Mouse (Mus musculus) large intestine, adult 2 months (tissue): Measurements from ENCODE around the gene Lyrm4. TPM values are rescaled to one million over a fixed set of nuclear protein-coding genes. Genes with fewer than 3 reads are reported as not detected.
A peak's percentile ranks its signal among the peaks of the same experiment; 100 is the strongest.

Source experiments
- DNase-seq: peaks from one replicate; pipeline ENCODE4 v3.0.0-alpha.2; 2012; ENCODE audit warnings: low read depth, low spot score
- WGBS: fragments of 180-500 bp; shearing (Covaris S2); methylation state at CpG from one replicate; pipeline ENCODE4 v1.1.7; 2018; 5-methylcytosine and 5-hydroxymethylcytosine counted together
- polyA plus RNA-seq: library from polyadenylated mRNA; depleted of rRNA; stranded (reverse); fragments of >200 nt; gene quantifications from 2 replicates; pipeline ENCODE4 v1.2.3, GENCODE M21; 2012

Gene Lyrm4
- polyA plus RNA-seq, 1 experiment: 4.2 TPM

DNA sequence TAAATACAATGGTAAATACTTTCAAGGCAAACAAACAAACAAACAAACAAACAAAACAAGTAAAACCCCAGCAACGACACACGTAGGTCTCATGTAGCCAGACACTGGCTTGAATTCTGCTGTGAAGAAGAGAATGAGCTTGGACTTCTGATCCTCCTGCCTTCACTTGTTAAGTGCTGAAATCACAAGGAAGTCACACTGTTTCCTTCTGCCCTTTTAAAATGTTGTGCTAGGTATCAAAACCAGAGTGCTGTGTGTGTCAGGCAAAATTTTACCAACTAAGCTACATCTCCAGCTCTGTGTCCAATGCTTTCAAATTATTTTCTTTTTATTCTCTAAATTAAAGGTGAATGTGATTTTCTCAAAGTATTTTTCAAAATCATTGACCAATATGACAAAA is 6.0 kb downstream of the Lyrm4 start:
- no peak for DNase-seq
- WGBS: 87% methylated on average over 2 of the region's 2 CpGs

DNA sequence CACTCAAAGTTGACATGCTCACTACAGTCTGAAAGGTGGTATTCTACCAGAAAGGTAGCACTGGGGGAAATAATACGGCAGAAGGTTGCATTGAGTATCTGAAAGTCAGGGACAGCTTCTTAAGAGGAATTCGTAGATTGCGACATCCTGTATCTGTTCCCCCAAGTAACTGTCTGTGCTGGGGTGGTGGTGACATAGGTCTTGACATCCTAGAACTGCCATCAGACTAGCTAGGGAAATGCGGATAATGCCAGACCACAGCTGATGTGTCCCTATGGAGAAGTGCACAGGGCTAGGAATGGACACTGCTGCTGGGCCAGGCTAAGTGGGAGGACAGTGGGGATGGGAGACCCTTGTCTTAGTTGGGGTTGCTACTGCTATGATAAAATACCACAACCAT is 8.8 kb downstream of the Lyrm4 start:
- no peak for DNase-seq
- WGBS: 97% methylated on average over 4 of the region's 4 CpGs

- no peak for DNase-seq
- WGBS: 81% methylated on average over 6 of the region's 6 CpGs
These were observed 11.7 kb downstream of the Lyrm4 start for GRCm38 (mm10) chr13:36105591-36105990.

- DNase-seq: no peak
- 72% methylated on average over 5 of the region's 5 CpGs for WGBS
These were observed 20.5 kb downstream of the Lyrm4 start for GRCm38 (mm10) chr13:36096684-36097383.

DNA sequence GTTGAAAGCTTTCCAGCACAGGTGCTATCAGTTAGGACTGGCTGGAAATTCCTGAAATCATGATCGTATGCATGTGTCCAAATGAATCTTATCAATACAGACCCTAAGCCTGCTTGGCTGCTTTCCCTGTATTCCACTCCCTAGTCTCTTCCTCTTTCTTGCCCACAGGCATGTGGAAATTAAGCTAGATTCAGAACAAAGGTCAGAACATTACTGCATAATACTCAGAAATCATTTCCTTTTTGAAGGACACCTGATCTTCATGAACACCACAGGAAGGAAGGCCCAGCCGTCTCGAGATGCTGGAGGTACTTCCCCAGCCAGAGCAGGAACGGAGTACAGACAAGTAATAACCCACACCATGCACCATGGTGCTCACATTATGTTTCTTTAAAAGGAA is 29.2 kb downstream of the Lyrm4 start:
- no peak for DNase-seq
- WGBS: 32% methylated on average over 4 of the region's 4 CpGs

DNA sequence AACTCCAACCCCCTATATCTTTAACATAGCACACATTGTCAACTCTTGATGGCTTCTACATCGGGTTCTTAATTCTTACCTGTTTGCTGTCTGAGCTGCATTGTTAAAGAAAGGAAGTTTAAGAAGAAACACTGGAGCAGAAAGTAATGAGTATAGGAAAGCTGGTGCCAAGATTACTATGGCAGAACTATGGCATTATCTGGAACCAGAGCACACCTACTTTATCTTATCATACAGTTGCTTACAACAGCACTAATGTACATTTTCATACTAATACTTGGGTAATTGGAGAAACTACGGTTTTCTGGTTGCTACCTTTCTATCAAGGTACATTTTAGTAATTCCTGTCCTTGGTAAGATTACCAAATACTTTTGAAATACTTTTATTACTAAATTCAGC is 29.9 kb downstream of the Lyrm4 start:
- no peak for DNase-seq
- 93% methylated on average over 2 of the region's 2 CpGs for WGBS

- WGBS: 81% methylated on average over 5 of the region's 5 CpGs
- DNase-seq: no peak
These were observed 30.5 kb downstream of the Lyrm4 start for GRCm38 (mm10) chr13:36086608-36087391.

GRCm38 (mm10) chr13:36085971-36086370 is 31.4 kb downstream of the Lyrm4 start:
- 20% methylated on average over 3 of the region's 3 CpGs for WGBS
- DNase-seq: no peak

- DNase-seq: no peak
- 81% methylated on average over 3 of the region's 3 CpGs for WGBS
These were observed 32.6 kb downstream of the Lyrm4 start for GRCm38 (mm10) chr13:36084701-36085100.

DNA sequence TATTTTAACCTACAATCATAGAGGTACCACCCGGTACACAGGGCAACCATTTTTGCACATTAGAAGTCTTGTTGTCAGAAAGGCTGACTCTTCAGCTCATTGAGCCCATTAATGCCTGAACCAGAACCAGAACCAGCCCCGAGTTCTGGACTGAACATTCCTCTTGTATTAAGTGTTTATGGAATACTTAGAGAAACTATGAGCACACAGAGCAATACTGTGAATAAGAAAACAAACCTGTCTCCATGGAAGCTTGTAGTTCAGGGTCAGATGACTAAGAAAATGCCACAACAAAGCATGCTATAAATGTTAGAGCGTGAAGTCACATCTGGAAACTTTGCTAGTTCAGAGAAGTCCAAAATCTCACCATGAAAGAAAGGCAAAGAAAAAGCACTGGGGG is 35.7 kb downstream of the Lyrm4 start:
- WGBS: 84% methylated on average over 3 of the region's 3 CpGs
- no peak for DNase-seq

- WGBS: 77% methylated on average over 3 of the region's 3 CpGs
- DNase-seq: no peak
These were observed 42.8 kb downstream of the Lyrm4 start for GRCm38 (mm10) chr13:36074484-36074883.

GRCm38 (mm10) chr13:36066676-36067075 is 50.6 kb downstream of the Lyrm4 start:
- no peak for DNase-seq
- 51% methylated on average over 2 of the region's 2 CpGs for WGBS

DNA sequence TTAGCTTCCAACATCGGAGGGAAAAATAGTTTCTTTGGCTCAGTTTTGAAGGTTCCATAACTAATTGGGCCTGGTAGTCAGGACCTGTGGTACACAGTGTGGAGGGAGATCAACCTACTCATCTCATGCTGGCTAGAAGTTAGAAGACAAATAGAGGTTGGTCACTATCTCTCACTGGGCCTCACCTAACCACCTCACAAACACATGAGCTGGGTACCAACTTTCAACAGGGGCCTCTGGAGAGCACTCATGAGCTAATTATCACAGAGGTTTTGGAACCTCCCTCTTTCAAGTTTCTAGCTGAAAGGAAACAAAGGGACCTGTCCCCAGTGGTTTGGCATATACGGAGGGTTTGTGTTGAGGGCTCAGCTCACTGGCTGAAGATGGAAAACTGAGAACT is 59.8 kb downstream of the Lyrm4 start:
- no peak for DNase-seq
- 86% methylated on average over 2 of the region's 2 CpGs for WGBS

DNA sequence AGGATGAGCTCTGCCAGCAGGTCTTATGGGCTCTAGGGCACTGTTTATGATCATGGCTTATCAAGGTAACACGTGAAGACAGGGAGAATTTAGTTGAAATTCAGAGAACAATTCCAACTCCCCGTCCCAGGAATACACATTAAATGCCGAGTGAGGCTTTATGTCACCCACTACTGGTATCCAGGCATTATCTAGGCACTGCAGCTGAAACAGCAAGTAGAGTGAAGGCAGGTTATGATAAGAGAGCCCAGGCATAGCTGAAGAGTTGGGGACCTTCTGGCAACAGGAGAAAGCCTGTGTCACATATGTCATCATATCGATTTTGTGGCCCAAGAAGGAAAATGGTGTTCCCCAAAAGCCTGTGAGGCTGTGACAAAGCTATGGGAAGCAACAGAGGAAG is 60.4 kb downstream of the Lyrm4 start:
- WGBS: 86% methylated on average over 4 of the region's 4 CpGs
- no peak for DNase-seq

DNA sequence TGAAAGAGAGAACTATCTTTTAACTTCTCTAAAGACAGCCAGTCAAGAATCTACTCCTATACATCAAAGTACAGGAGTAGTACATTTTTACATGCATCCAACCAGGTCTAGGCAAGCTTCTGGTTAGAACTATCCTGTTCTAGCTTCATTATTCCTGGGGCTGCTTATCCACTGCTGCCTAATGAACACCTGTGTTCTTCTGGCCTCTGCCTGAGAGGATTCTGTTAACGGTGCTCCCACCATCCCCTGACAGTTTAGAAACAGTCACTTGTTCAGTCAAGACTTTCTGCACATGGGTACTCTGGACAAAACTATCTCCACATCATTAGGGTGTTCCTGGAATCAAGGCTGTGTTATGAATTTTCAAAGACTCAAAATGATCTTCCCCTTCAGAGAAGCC is 60.8 kb downstream of the Lyrm4 start:
- DNase-seq: no peak
- WGBS: 89% methylated on average over 1 of the region's 1 CpGs

DNA sequence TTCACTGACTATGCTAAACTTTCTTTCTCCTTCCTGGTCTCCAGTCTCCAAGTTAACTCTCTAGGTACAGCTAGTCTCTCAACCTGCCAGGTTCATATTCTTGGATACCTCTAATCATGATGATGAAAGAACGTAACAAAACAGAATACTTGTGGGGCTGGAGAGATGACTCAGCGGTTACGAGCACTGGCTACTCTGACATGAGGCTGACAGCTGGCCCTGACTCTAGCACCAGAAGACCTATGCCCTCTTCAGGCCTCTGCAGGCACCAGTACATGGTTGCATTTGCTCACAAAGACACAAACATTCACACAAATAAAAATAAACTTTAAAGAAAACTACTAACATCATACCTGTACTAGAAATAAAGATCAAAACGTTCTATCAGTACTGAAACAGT is 81.8 kb downstream of the Lyrm4 start:
- WGBS: 81% methylated on average over 4 of the region's 4 CpGs
- no peak for DNase-seq

DNA sequence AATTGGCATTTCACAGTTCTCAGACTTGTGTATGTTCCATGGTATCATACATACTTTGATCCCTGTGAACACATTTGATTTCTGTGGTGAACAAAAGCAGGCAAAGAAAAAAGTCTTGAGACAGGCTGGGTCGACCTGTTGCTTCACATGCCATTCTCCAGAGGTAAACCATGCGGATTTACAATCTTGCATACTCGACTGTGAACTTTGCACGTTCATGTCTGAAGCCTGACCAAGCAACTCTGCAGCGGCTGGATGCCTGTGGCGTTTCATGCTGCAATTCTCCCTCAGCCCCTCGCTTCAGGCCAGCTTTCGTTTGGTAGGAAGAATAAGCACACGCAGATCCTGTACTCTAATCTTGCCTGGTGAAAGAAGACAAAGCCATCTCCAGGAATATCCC is 85.4 kb downstream of the Lyrm4 start:
- 42% methylated on average over 9 of the region's 9 CpGs for WGBS
- no peak for DNase-seq

- 63% methylated on average over 10 of the region's 10 CpGs for WGBS
- DNase-seq: peak; percentile 45
These were observed 97.7 kb downstream of the Lyrm4 start for GRCm38 (mm10) chr13:36019309-36020274.

DNA sequence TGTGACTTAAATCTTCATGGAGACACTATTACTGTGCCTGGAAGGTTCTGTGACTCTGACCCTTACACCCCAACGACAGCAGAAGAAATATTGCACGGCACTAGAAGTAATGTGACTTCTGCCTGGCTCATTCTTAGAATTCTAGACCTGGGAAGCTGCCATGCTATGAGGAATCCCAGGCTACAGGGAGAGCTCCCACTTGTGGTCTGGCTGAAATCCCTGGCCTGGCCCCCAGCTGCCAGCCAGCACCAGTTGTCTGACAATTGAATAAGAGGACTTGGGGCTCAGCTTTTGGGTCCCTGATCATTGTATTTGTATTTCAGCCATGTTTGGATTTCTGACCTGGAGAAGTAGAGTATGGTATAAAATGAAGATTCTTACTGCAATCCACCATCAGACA is 99.3 kb downstream of the Lyrm4 start:
- 66% methylated on average over 2 of the region's 2 CpGs for WGBS

GRCm38 (mm10) chr13:36015636-36016035 is 101.7 kb downstream of the Lyrm4 start:
- 54% methylated on average over 3 of the region's 3 CpGs for WGBS
- DNase-seq: no peak

More for the DNA sequence above, 99.3 kb downstream of the Lyrm4 start:
- DNase-seq: no peak
